Mouse (Mus musculus) heart, embryonic 14.5 days (tissue): ENCODE data around the gene Sub1. TPM values are rescaled to one million over a fixed set of nuclear protein-coding genes. Genes with fewer than 3 reads are reported as not detected.

Source experiments
- ATAC-seq: fragments of 200-750 bp; cut with Nextera tagmentation; 2 replicates; pipeline ENCODE4 v1.8.0; 2017; ENCODE audit warnings: low read depth, moderate TSS enrichment; ENCODE audit not compliant: insufficient number of reproducible peaks, insufficient read depth, low FRiP score
- H3K27ac ChIP-seq, 2 experiments: fragments of 200-500 bp in 1 of 2; fragments of 300-500 bp in 1 of 2; sonication (generic) in 1 of 2; replicated peaks in 1 of 2; 2 replicates each; pipeline ENCODE4 v1.5.1; 2012 to 2014; ENCODE audit warnings: low read depth in 2 of 2, low read length in 2 of 2, control low read depth in 1 of 2, mild to moderate bottlenecking in 1 of 2, mixed read lengths in 1 of 2; ENCODE audit not compliant: control insufficient read depth in 1 of 2, insufficient read depth in 1 of 2
- H3K27me3 ChIP-seq: fragments of 300-500 bp; sonication (generic); 2 replicates; pipeline ENCODE4 v1.6.1; 2014; ENCODE audit warnings: mild to moderate bottlenecking, low read length, control low read depth; ENCODE audit not compliant: control insufficient read depth, insufficient read depth
- H3K36me3 ChIP-seq: fragments of 300-500 bp; sonication (generic); 2 replicates; pipeline ENCODE4 v1.6.1; 2014; ENCODE audit warnings: mild to moderate bottlenecking, control low read depth, low read length, mixed read lengths; ENCODE audit not compliant: control insufficient read depth, insufficient read depth
- H3K4me1 ChIP-seq, 2 experiments: fragments of 200-500 bp in 1 of 2; fragments of 300-500 bp in 1 of 2; sonication (generic) in 1 of 2; 2 replicates each; pipeline ENCODE4 v1.6.1; 2012 to 2014; ENCODE audit warnings: low read length in 2 of 2, control low read depth in 1 of 2, mixed read lengths in 1 of 2; ENCODE audit not compliant: control insufficient read depth in 2 of 2, insufficient read depth in 2 of 2
- H3K4me2 ChIP-seq: fragments of 300-500 bp; sonication (generic); 2 replicates; pipeline ENCODE4 v1.6.1; 2014; ENCODE audit warnings: mild to moderate bottlenecking, low read length
- H3K4me3 ChIP-seq, 2 experiments: fragments of 200-500 bp in 1 of 2; fragments of 300-500 bp in 1 of 2; sonication (generic) in 1 of 2; 2 replicates each; pipeline ENCODE4 v1.5.1; 2012 to 2014; ENCODE audit warnings: low read length in 2 of 2, mild to moderate bottlenecking in 2 of 2, control low read depth in 1 of 2, low read depth in 1 of 2, moderate library complexity in 1 of 2; ENCODE audit not compliant: control insufficient read depth in 1 of 2, insufficient read depth in 1 of 2
- H3K9ac ChIP-seq: fragments of 300-500 bp; sonication (generic); 2 replicates; pipeline ENCODE4 v1.6.1; 2014; ENCODE audit warnings: mild to moderate bottlenecking, low read length
- H3K9me3 ChIP-seq: fragments of 300-500 bp; sonication (generic); 2 replicates; pipeline ENCODE4 v1.6.1; 2016; ENCODE audit warnings: low read length, control low read depth; ENCODE audit not compliant: control insufficient read depth
- WGBS: fragments of 180-500 bp; shearing (Covaris S2); extraction: QIAGEN DNeasy Blood & Tissue Kit; methylation state at CpG from one replicate; pipeline ENCODE4 v1.1.7; 2014; 5-methylcytosine and 5-hydroxymethylcytosine counted together
- polyA plus RNA-seq: library from polyadenylated mRNA; unstranded; fragments of >200 nt; fragmentation: Nextera tagmentation; extraction: Ambion mirVana; gene quantifications from 2 replicates; pipeline ENCODE4 v1.2.1, GENCODE M21; 2014

Gene Sub1
- polyA plus RNA-seq, 1 experiment from 2014 or later: 520 TPM

DNA sequence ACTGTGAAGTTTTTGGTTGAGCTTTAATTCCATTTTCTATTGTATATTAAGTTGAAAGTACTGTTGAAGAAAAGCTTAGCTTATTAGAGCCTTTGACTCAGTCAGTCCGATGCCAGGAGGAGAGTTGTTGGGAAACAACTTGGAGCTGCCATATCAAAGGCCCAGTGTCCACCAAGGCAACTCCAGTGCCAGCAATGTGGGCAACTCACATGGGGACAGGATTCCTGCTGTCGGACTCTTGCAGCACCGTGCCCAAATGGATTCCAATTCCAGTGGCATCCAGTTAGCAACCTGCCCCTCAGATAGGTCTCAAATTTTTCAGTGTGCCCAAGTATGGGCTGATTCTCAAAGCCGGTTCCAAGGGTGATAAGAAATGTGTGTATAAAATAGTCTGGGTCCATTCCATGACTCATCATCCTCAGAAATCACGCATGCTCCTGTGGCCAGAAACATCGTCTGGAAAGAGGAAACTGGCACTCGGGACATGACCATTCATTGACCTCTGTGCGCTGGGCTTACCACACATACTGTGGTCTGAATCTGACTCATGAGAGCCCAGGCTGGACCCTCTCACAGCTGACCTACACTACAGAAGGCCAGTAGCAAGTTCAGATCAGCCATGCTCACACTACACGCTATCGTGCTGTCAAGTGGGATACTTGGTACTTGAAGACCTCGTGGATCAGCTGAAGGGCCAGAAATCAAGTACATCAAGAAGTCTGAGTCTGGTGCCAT lies 32.8 kb downstream of the Sub1 start:
- H3K9me3 ChIP-seq: no peaks in the 10 kb centered on the region
- no peak overlapping the region for H3K9ac ChIP-seq
- H3K27ac ChIP-seq: no peak overlapping the region
- H3K4me1 ChIP-seq: no peaks in the 10 kb centered on the region
- no peaks in the 10 kb centered on the region for H3K27me3 ChIP-seq
- ATAC-seq: no peak
- no peaks in the 10 kb centered on the region for H3K36me3 ChIP-seq
- H3K4me3 ChIP-seq: no peak overlapping the region
- no peak overlapping the region for H3K4me2 ChIP-seq
- 87% methylated on average over 11 of the region's 11 CpGs for WGBS

GRCm38 (mm10) chr15:11959716-11960115 lies 37.1 kb downstream of the Sub1 start:
- H3K27me3 ChIP-seq: no peaks in the 10 kb centered on the region
- H3K4me2 ChIP-seq: no peak overlapping the region
- ATAC-seq: no peak
- 79% methylated on average over 3 of the region's 3 CpGs for WGBS
- H3K4me3 ChIP-seq: no peak overlapping the region
- H3K9me3 ChIP-seq: no peaks in the 10 kb centered on the region
- no peak overlapping the region for H3K27ac ChIP-seq
- H3K9ac ChIP-seq: no peak overlapping the region
- no peaks in the 10 kb centered on the region for H3K4me1 ChIP-seq
- no peaks in the 10 kb centered on the region for H3K36me3 ChIP-seq

DNA sequence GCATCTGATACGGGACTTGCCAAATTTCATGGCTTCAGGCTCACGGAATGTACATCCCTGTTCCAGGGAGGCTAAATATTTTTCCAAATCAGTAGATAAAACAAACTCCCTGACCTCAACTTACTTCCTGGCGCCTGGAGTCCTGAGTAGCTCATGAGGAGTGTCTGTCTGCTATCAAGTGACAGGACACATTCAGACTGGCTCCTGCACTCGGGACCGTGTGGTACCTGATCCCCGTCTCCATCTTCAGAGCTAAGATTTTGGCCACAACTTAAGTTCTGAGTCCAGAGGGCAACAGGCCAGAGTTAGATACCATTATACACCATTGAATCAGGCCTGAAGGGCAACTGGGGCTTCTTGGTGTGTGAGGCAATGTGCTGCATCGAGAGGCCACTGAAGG lies 40.7 kb downstream of the Sub1 start:
- Histone ChIP-seq H3K4me2 (no peak overlapping the region), H3K4me3 (no peak overlapping the region), H3K27me3 (no peaks in the 10 kb centered on the region), H3K27ac (no peak overlapping the region), H3K9ac (no peak overlapping the region), H3K9me3 (no peaks in the 10 kb centered on the region), H3K36me3 (no peaks in the 10 kb centered on the region), H3K4me1 (no peaks in the 10 kb centered on the region)
- 62% methylated on average over 7 of the region's 7 CpGs for WGBS
- no peak for ATAC-seq

DNA sequence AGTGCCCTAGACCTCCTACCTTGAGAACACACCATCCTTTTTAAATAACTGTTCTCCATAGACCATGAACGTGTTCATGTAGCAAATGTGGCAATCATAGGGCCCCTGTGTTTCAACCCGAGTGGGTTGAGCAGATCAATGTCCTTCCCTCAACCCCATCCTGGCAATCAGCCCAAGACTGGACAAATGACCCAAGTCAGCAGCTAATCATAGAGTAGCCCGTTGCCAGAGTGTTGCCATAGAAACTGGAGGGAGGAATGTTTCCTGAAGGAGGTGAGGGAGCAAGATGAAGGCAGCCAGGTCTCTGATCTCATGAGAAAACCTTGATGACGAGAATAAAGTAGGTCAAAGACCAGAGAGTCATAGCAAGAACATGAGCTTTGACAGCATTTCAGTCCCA lies 42.6 kb downstream of the Sub1 start:
- no peak for ATAC-seq
- H3K4me3 ChIP-seq: no peak overlapping the region
- no peaks in the 10 kb centered on the region for H3K9me3 ChIP-seq
- H3K4me2 ChIP-seq: no peak overlapping the region
- H3K36me3 ChIP-seq: no peaks in the 10 kb centered on the region
- H3K27ac ChIP-seq: no peak overlapping the region
- H3K27me3 ChIP-seq: no peaks in the 10 kb centered on the region
- no peak overlapping the region for H3K9ac ChIP-seq
- WGBS: 50% methylated on average over 4 of the region's 4 CpGs
- H3K4me1 ChIP-seq: no peaks in the 10 kb centered on the region

GRCm38 (mm10) chr15:11952159-11952558 lies 44.6 kb downstream of the Sub1 start:
- Histone ChIP-seq H3K27ac (no peak overlapping the region), H3K36me3 (no peaks in the 10 kb centered on the region), H3K4me1 (no peaks in the 10 kb centered on the region), H3K9ac (no peak overlapping the region), H3K27me3 (no peaks in the 10 kb centered on the region), H3K4me3 (no peak overlapping the region), H3K4me2 (no peak overlapping the region), H3K9me3 (no peaks in the 10 kb centered on the region)
- 54% methylated on average over 3 of the region's 3 CpGs for WGBS
- no peak for ATAC-seq

DNA sequence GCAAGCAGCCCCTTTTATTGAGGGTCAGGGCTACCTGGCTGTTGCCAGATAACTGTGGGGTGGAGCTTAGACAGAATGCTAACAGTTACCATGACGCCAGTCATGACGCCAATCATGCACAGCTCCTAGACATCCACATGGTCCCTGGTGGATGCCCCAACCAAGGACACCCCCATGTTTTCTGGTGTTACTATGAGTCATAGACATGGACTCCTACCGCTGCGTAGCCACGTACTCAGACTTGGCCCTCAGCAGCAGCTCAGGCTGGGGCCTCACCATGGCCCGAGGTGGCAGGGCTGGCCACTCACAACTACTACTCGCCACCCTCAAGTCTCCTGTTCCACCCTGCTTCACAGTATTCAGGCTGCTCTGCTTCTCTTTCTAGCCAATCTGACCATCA lies 45.6 kb downstream of the Sub1 start:
- Histone ChIP-seq H3K27me3 (no peaks in the 10 kb centered on the region), H3K4me3 (no peak overlapping the region), H3K27ac (no peak overlapping the region), H3K4me1 (no peaks in the 10 kb centered on the region), H3K9ac (no peak overlapping the region), H3K4me2 (no peak overlapping the region), H3K9me3 (no peaks in the 10 kb centered on the region), H3K36me3 (no peaks in the 10 kb centered on the region)
- peak; percentile 21; the same call in 1 of the 2 replicates for ATAC-seq
- WGBS: 91% methylated on average over 7 of the region's 7 CpGs

DNA sequence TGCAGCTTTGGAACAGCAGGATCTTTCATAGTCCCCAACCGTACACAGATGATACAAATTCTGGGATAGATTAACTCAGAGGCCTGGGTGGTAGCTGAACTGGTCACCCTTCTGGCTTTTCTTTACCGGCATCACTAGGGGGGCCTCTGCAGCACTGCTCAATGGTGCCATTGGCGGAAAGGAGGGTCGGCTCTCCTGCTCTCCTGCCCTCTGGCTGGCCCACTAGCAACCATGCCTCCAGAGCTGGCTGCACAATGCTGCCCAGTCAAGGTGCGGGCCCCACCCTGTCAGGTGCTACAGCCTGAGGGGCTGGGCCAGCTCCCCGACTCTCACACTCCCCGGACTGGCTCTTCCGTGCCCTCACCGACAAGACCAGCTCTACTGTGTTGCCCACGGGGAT lies 46.6 kb downstream of the Sub1 start:
- no peaks in the 10 kb centered on the region for H3K9me3 ChIP-seq
- WGBS: 88% methylated on average over 10 of the region's 10 CpGs
- no peak overlapping the region for H3K9ac ChIP-seq
- H3K4me3 ChIP-seq: no peak overlapping the region
- no peak for ATAC-seq
- H3K4me1 ChIP-seq: no peaks in the 10 kb centered on the region
- no peak overlapping the region for H3K4me2 ChIP-seq
- H3K36me3 ChIP-seq: no peaks in the 10 kb centered on the region
- H3K27me3 ChIP-seq: no peaks in the 10 kb centered on the region
- no peak overlapping the region for H3K27ac ChIP-seq

DNA sequence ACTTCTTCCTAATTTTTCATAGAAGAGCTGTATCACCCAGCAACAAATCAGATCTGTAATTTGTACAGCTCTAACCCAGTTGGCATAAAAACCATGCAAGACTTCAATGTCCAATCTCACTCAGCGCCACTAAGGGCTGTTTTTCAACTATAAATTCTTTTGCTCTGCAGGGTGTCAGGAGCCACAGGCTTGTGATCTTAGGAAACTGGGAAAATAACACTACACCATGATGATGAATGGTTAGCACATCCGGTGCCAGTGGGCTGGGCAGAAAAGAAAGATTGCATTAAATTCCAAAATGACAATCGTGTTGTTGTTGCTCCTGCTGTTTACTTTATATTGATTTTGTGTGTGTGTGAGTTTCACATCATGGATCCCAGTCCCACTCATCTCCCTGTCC lies 47.3 kb downstream of the Sub1 start:
- ATAC-seq: no peak
- H3K9me3 ChIP-seq: no peaks in the 10 kb centered on the region
- no peaks in the 10 kb centered on the region for H3K27me3 ChIP-seq
- H3K4me2 ChIP-seq: no peak overlapping the region
- H3K9ac ChIP-seq: no peak overlapping the region
- no peak overlapping the region for H3K4me3 ChIP-seq
- H3K27ac ChIP-seq: no peak overlapping the region
- H3K4me1 ChIP-seq: no peaks in the 10 kb centered on the region
- H3K36me3 ChIP-seq: no peaks in the 10 kb centered on the region
- WGBS: 87% methylated on average over 3 of the region's 3 CpGs
